Mouse (Mus musculus) embryonic facial prominence, embryonic 11.5 days (tissue): ENCODE measurements at regions not wholly inside any gene's neighbourhood (a gene's known extent, or its start where the extent isn't known, plus 50 kb on each side); places are given as distances from the start of the nearest gene placed in this dataset.

Source experiments
- ATAC-seq: fragments of 200-750 bp; cut with Nextera tagmentation; replicated peaks from 2 replicates; pipeline ENCODE4 v1.8.0; 2017; ENCODE audit warnings: low read depth; ENCODE audit not compliant: insufficient number of reproducible peaks, low FRiP score, low TSS enrichment
- DNase-seq: peaks from one replicate; pipeline ENCODE4 v3.0.0-alpha.2; 2015; ENCODE audit warnings: low spot score
- H3K27ac ChIP-seq: fragments of 300-500 bp; sonication (generic); replicated peaks from 2 replicates; pipeline ENCODE4 v1.5.1; 2014; ENCODE audit warnings: mild to moderate bottlenecking, low read depth, low read length, control low read depth
- H3K27me3 ChIP-seq: fragments of 300-500 bp; sonication (generic); 2 replicates; pipeline ENCODE4 v1.6.1; 2014; ENCODE audit warnings: mild to moderate bottlenecking, low read length, moderate library complexity, mixed read lengths; ENCODE audit not compliant: control insufficient read depth, insufficient read depth
- H3K36me3 ChIP-seq: fragments of 300-500 bp; sonication (generic); replicated peaks from 2 replicates; pipeline ENCODE4 v1.6.1; 2014; ENCODE audit warnings: low read depth, mild to moderate bottlenecking, low read length, moderate library complexity, mixed read lengths; ENCODE audit not compliant: control insufficient read depth, insufficient read depth
- H3K4me1 ChIP-seq: fragments of 300-500 bp; sonication (generic); 2 replicates; pipeline ENCODE4 v1.6.1; 2014; ENCODE audit warnings: low read length, mixed read lengths; ENCODE audit not compliant: control insufficient read depth, insufficient read depth
- H3K4me2 ChIP-seq: fragments of 300-500 bp; sonication (generic); 2 replicates; pipeline ENCODE4 v1.6.1; 2014; ENCODE audit warnings: low read depth, mild to moderate bottlenecking, control low read depth, low read length, moderate library complexity
- H3K4me3 ChIP-seq: fragments of 300-500 bp; sonication (generic); 2 replicates; pipeline ENCODE4 v1.5.1; 2014; ENCODE audit warnings: low read depth, low read length, control low read depth
- H3K9ac ChIP-seq: fragments of 300-500 bp; sonication (generic); replicated peaks from 2 replicates; pipeline ENCODE4 v1.6.1; 2014; ENCODE audit warnings: mild to moderate bottlenecking, control low read depth, low read length
- H3K9me3 ChIP-seq: fragments of 300-500 bp; sonication (generic); replicated peaks from 2 replicates; pipeline ENCODE4 v1.6.1; 2016; ENCODE audit warnings: mild to moderate bottlenecking, low read length, inconsistent platforms, mixed read lengths; ENCODE audit not compliant: control insufficient read depth
- WGBS: fragments of 180-500 bp; shearing (Covaris S2); extraction: QIAGEN DNeasy Blood & Tissue Kit; methylation state at CpG from one replicate; pipeline ENCODE4 v1.1.7; 2014; 5-methylcytosine and 5-hydroxymethylcytosine counted together

- Histone ChIP-seq H3K9ac (no peak overlapping the region), H3K27me3 (no peaks in the 10 kb centered on the region), H3K36me3 (no peaks in the 10 kb centered on the region), H3K4me1 (no peaks in the 10 kb centered on the region), H3K4me2 (no peak overlapping the region), H3K27ac (no peak overlapping the region), H3K4me3 (no peak overlapping the region), H3K9me3 (no peaks in the 10 kb centered on the region)
- ATAC-seq (no peak), DNase-seq (no peak)
- WGBS, result 91% methylated on average over 1 of the region's 1 CpGs
These were observed 512.9 kb upstream of the Tnp1 start for GRCm38 (mm10) chr1:73528623-73529022.

GRCm38 (mm10) chr1:73516441-73516840 lies 500.7 kb upstream of the Tnp1 start:
- WGBS, result 85% methylated on average over 8 of the region's 8 CpGs
- H3K9me3 ChIP-seq, result no peaks in the 10 kb centered on the region
- H3K4me1 ChIP-seq, result no peaks in the 10 kb centered on the region
- H3K36me3 ChIP-seq, result no peaks in the 10 kb centered on the region
- H3K9ac ChIP-seq, result no peak overlapping the region
- no peak overlapping the region for H3K4me3 ChIP-seq
- no peak for DNase-seq
- no peak for ATAC-seq
- no peak overlapping the region for H3K27ac ChIP-seq
- H3K4me2 ChIP-seq, result no peak overlapping the region
- H3K27me3 ChIP-seq, result no peaks in the 10 kb centered on the region

- Histone ChIP-seq H3K4me3 (no peak overlapping the region), H3K9ac (no peak overlapping the region), H3K4me2 (no peak overlapping the region), H3K27me3 (no peaks in the 10 kb centered on the region), H3K4me1 (no peaks in the 10 kb centered on the region), H3K27ac (no peak overlapping the region), H3K9me3 (no peaks in the 10 kb centered on the region), H3K36me3 (no peaks in the 10 kb centered on the region)
- ATAC-seq (no peak), DNase-seq (no peak)
- WGBS, result 84% methylated on average over 5 of the region's 5 CpGs
These were observed 500.1 kb upstream of the Tnp1 start for GRCm38 (mm10) chr1:73515781-73516180.

GRCm38 (mm10) chr1:73513822-73514221 lies 498.1 kb upstream of the Tnp1 start:
- no peak overlapping the region for H3K4me3 ChIP-seq
- DNase-seq, result no peak
- no peaks in the 10 kb centered on the region for H3K36me3 ChIP-seq
- no peak overlapping the region for H3K9ac ChIP-seq
- no peak overlapping the region for H3K27ac ChIP-seq
- ATAC-seq, result no peak
- WGBS, result 62% methylated on average over 5 of the region's 5 CpGs
- H3K4me2 ChIP-seq, result no peak overlapping the region
- no peaks in the 10 kb centered on the region for H3K27me3 ChIP-seq
- no peaks in the 10 kb centered on the region for H3K9me3 ChIP-seq
- H3K4me1 ChIP-seq, result no peaks in the 10 kb centered on the region

GRCm38 (mm10) chr1:73512836-73513235 lies 497.1 kb upstream of the Tnp1 start:
- Histone ChIP-seq H3K4me3 (no peak overlapping the region), H3K9me3 (no peaks in the 10 kb centered on the region), H3K27ac (no peak overlapping the region), H3K27me3 (no peaks in the 10 kb centered on the region), H3K4me2 (no peak overlapping the region), H3K4me1 (no peaks in the 10 kb centered on the region), H3K9ac (no peak overlapping the region), H3K36me3 (no peaks in the 10 kb centered on the region)
- WGBS, result 90% methylated on average over 2 of the region's 2 CpGs
- ATAC-seq (no peak), DNase-seq (no peak)

GRCm38 (mm10) chr1:73507071-73507754 lies 491.5 kb upstream of the Tnp1 start:
- H3K27me3 ChIP-seq, result no peaks in the 10 kb centered on the region
- no peak overlapping the region for H3K9ac ChIP-seq
- no peak overlapping the region for H3K4me2 ChIP-seq
- 73% methylated on average over 10 of the region's 10 CpGs for WGBS
- no peak for ATAC-seq
- H3K27ac ChIP-seq, result no peak overlapping the region
- H3K4me1 ChIP-seq, result no peaks in the 10 kb centered on the region
- H3K9me3 ChIP-seq, result no peaks in the 10 kb centered on the region
- no peak overlapping the region for H3K4me3 ChIP-seq
- DNase-seq, result no peak
- H3K36me3 ChIP-seq, result no peaks in the 10 kb centered on the region

GRCm38 (mm10) chr1:73503611-73504010 lies 487.9 kb upstream of the Tnp1 start:
- no peak for ATAC-seq
- H3K9ac ChIP-seq, result no peak overlapping the region
- H3K4me1 ChIP-seq, result no peaks in the 10 kb centered on the region
- no peaks in the 10 kb centered on the region for H3K9me3 ChIP-seq
- H3K27ac ChIP-seq, result no peak overlapping the region
- 83% methylated on average over 4 of the region's 4 CpGs for WGBS
- no peak overlapping the region for H3K4me3 ChIP-seq
- H3K27me3 ChIP-seq, result no peaks in the 10 kb centered on the region
- no peak for DNase-seq
- H3K4me2 ChIP-seq, result no peak overlapping the region
- H3K36me3 ChIP-seq, result no peaks in the 10 kb centered on the region

- Histone ChIP-seq H3K36me3 (no peaks in the 10 kb centered on the region), H3K4me2 (no peak overlapping the region), H3K4me3 (no peak overlapping the region), H3K9ac (no peak overlapping the region), H3K4me1 (no peaks in the 10 kb centered on the region), H3K27me3 (no peaks in the 10 kb centered on the region), H3K27ac (no peak overlapping the region), H3K9me3 (no peaks in the 10 kb centered on the region)
- DNase-seq (no peak), ATAC-seq (no peak)
- 71% methylated on average over 3 of the region's 3 CpGs for WGBS
These were observed 485.0 kb upstream of the Tnp1 start for GRCm38 (mm10) chr1:73500671-73501070.
